Mouse (Mus musculus) testis, postnatal 14 days (tissue): ENCODE measurements around the gene Tnfrsf17.
"Not testable (repeated sequence)": the region's sequence is repeated elsewhere in the genome, so short reads cannot be mapped to it uniquely, and the experiment has no call there.

Experiments used
- DNase-seq: peaks from one replicate; pipeline ENCODE4 v3.0.0; 2021; ENCODE audit warnings: low spot score

Tnfrsf17 gene

DNA sequence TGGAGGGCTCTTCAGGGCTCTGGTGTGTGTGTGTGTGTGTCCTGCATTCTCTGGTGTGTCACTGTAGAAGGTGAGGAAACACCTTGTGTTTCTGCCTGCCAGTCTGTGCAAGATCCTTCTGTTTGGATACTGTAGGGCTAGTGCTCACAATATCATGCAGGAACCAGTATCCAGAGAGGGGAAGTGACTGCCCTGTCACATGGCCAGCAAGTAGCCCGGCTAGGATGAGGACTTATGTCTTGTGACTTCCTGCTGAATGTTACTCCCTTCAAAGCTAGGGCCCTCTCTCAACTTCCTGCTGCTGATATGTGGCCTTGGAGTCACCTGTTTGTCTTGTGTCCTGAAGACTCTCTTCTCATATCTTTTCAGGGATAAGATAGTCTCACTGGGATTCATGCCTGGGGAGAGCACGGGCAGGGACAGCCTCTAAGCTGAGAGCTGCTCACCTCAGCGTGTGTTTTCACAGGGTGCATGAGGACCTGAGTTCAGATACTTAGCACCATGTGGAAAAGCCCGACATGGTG lies 29.7 kb downstream of the Tnfrsf17 start:
- DNase-seq: no peak

DNA sequence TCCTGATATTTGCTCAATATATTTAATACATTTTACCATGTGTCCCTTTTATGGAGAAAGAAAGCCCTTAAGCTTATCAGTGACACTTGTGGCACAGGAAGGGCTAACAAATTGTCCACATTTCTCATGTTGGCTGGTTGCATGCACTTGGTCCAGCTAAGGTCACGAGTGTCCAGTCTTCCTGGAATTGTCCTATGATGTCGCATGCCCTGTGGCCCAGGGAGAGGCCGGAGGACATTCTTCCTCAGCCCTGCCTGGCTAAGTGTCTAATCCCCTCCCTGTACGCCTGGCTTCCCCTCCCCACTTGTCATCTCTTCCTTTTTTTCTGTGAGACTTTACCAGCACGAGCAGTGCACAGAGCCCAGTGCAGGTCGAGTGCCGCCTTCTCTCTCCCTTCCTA lies 38.3 kb downstream of the Tnfrsf17 start:
- DNase-seq: no peak

DNA sequence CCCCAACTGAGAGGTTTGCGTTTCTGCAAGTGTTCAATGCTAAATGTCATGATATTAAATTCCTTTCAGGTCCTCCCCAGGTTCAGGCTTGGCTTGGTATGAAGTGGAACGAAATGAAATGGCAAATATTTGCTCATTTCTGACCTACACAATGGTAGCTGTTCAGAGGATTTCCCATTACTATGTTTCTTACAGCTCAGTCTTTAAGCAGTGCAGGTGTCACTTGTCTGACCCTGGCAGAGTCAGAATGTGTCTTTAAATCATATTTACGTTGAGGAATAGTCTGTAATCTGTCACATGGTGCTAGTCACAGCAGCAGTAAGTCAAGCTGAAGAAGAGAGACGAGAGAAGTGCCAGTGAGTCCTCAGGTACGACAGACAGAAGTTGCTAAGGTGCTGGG lies 45.6 kb downstream of the Tnfrsf17 start:
- DNase-seq: no peak

DNA sequence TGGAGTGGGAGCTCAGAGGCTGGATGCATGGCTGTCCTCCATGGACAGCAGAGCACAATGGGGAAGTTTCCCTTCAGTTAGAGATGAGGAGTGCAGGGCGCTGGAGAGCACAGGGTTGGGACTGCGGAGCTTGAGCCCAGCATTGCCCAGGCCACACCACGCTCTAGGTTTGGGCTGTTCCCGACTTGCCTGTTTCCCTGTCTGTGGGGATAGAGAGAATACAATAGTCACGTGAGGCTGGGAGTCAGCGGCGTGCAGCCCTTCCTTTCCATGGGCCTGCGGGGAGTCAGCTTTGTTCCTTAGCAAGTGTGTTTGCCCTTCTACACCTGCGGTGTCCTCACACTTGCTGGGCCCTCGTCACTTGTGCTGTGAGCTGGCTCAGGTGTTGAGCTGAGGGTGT lies 46.3 kb downstream of the Tnfrsf17 start:
- DNase-seq: no peak

DNA sequence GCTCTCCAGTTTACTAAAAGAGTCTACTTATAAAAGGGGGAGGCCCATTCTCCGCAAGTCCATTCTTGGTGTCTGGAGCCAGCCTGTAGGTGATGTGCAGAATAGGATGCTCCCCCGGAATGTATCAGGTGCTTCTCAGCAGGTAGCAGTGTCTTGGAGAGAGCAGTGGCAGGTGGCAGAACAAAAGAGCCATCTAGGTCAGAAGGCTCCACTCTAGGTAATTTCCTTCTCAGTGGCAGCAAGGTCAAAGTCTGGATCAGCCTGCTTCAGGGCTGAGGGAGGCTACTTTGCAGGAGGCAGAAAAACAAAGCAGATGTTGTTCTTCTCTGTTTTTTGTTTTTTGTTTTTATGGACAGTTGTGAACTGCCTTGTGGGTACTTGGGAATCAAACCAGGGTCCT lies 47.0 kb downstream of the Tnfrsf17 start:
- not testable (repeated sequence) for DNase-seq

DNA sequence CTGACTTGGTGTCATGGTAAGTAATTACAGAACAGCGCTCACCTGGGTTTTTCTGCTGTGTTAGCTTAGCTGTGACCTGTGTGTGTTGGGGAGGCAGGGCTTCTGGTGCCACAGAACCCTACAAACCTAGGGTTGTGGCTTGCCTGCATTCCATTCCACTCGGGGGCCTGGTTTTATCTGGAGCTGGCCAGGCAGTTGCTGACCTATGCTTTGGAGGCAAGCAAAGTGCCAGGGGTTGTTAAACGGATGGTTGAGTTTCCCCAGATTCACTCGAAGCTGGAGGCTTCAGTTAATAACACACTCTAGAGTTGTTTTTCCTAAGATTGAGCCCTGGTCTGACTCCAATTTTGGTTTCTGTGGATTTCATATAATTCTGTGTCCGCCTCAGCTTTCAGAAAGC lies 52.0 kb downstream of the Tnfrsf17 start:
- DNase-seq: no peak

DNA sequence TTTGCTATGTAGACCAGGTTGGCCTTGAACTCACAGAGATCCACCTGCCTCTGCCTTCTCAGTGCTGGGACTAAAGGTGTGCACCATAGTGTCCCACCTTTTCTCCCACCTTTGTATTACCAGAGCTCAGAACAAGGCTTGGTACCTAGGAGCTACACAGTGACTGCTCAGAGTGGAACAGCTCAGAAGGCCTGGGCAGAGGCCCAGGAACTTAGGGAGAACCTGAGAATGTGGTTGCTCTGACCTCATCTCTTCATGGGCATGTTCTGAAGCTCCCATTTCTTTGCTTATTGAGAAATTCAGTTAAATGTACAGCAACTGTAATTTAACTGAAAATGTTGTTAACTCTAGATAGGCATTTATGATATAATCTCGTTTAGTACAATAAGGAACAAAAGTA lies 53.2 kb downstream of the Tnfrsf17 start:
- DNase-seq: no peak

DNA sequence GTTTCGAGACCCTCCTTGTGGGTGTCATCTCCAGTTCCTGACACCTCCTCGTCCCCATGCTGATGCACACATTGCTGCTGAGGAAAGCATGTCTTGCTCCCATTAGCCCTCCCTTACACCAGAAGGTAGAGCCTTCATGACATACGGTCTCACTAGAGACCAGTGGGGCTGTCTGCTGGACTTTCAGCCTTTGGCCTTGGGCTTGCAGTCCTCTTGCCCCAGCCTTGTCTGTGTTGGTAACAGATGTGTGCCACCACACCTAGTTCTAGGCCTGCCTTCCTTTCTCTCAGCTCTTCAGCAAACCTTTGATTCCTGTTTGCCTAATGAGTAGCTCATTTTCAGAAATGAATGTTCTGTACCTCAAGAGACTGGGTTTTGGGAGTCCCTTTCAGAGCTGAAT lies 54.8 kb downstream of the Tnfrsf17 start:
- no peak for DNase-seq

DNA sequence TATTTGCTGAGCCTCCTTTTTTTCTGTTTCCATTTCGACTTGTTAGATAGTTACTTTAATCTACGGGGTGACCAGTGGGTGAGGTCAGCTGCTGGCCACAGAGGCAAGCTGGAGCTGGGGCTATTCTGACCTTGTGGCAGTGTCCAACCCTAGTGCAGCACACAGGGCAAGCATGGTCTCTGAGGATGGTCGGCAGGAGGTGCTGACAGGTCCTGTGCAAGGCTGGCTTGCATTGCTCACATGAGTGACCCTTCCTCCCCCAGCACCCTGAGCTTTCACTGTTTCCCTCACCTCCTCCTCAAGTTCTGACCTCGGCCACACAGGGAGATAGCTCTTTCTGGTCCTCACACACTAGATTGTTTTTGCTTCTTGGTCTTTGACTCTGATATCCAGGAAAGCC lies 55.5 kb downstream of the Tnfrsf17 start:
- no peak for DNase-seq

DNA sequence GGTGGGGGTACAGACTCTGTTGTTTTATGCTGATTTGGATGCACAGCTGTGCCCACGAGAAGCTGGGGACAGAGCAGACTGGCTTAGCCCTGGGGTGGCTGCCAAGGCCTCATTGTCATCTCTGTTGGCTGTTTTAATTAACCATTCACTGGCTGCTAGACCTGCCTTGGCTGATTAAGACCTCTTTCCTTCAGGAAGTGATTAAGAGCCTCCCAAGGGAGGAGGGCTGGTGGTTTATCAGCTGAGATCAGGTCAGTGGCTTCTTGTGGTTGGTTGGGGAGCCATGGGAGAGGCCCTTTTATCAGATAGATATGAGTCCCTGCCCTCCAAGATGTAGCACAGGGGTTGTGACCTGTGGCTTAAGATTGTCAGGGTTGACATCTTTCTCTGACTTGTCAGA lies 56.0 kb downstream of the Tnfrsf17 start:
- DNase-seq: no peak
